Mouse (Mus musculus) retina, embryonic 14.5 days (tissue): Measurements from ENCODE around the gene Apba1.

ENCODE experiments used
- DNase-seq: peaks from one replicate; pipeline ENCODE4 v3.0.0-alpha.2; 2015; ENCODE audit warnings: low spot score

Apba1 gene

GRCm38 (mm10) chr19:23806796-23807195 is 48.1 kb downstream of the Apba1 start:
- DNase-seq, result no peak

GRCm38 (mm10) chr19:23807371-23807770 is 48.7 kb downstream of the Apba1 start:
- no peak for DNase-seq

GRCm38 (mm10) chr19:23809236-23809635 is 50.5 kb downstream of the Apba1 start:
- DNase-seq, result no peak

GRCm38 (mm10) chr19:23810512-23810911 is 51.8 kb downstream of the Apba1 start:
- no peak for DNase-seq

GRCm38 (mm10) chr19:23810976-23811375 is 52.3 kb downstream of the Apba1 start:
- DNase-seq, result peak; percentile 80

GRCm38 (mm10) chr19:23816762-23817161 is 58.1 kb downstream of the Apba1 start:
- DNase-seq, result no peak

GRCm38 (mm10) chr19:23817196-23817595 is 58.5 kb downstream of the Apba1 start:
- no peak for DNase-seq

GRCm38 (mm10) chr19:23819882-23820281 is 61.2 kb downstream of the Apba1 start:
- no peak for DNase-seq

- DNase-seq, result no peak
These were observed 63.8 kb downstream of the Apba1 start for GRCm38 (mm10) chr19:23822497-23822896.

- DNase-seq, result no peak
These were observed 64.8 kb downstream of the Apba1 start for GRCm38 (mm10) chr19:23823533-23823932.

- DNase-seq, result no peak
These were observed 67.6 kb downstream of the Apba1 start for GRCm38 (mm10) chr19:23826251-23826650.

- no peak for DNase-seq
These were observed 72.1 kb downstream of the Apba1 start for GRCm38 (mm10) chr19:23830761-23831160.

GRCm38 (mm10) chr19:23833685-23834682 is 75.3 kb downstream of the Apba1 start:
- DNase-seq, result no peak

GRCm38 (mm10) chr19:23834721-23835120 is 76.0 kb downstream of the Apba1 start:
- DNase-seq, result no peak

GRCm38 (mm10) chr19:23855832-23856231 is 97.1 kb downstream of the Apba1 start:
- DNase-seq, result no peak

- no peak for DNase-seq
These were observed 99.4 kb downstream of the Apba1 start for GRCm38 (mm10) chr19:23858091-23858490.

GRCm38 (mm10) chr19:23858781-23859180 is 100.1 kb downstream of the Apba1 start:
- no peak for DNase-seq

GRCm38 (mm10) chr19:23860151-23860820 is 101.6 kb downstream of the Apba1 start:
- DNase-seq, result peak; percentile 77

- DNase-seq, result peak; percentile 47
These were observed 104.0 kb downstream of the Apba1 start for GRCm38 (mm10) chr19:23862736-23863135.

- DNase-seq, result no peak
These were observed 105.3 kb downstream of the Apba1 start for GRCm38 (mm10) chr19:23863959-23864358.

GRCm38 (mm10) chr19:23866045-23866444 is 107.4 kb downstream of the Apba1 start:
- no peak for DNase-seq

GRCm38 (mm10) chr19:23867052-23867451 is 108.4 kb downstream of the Apba1 start:
- no peak for DNase-seq

- no peak for DNase-seq
These were observed 108.9 kb downstream of the Apba1 start for GRCm38 (mm10) chr19:23867589-23867988.
